Mouse (Mus musculus) mouse trophoblast stem cell (cell line): ENCODE data around the gene Megf6.

ENCODE experiments used
- in situ Hi-C, 2 experiments: fragments of 300-500 bp; cut with MseI, MboI; formaldehyde crosslinking; loops; 2 replicates in 1 of 2; 3 replicates in 1 of 2; pipeline ENCODE4 v1.15.1; 2025

Megf6 gene

DNA sequence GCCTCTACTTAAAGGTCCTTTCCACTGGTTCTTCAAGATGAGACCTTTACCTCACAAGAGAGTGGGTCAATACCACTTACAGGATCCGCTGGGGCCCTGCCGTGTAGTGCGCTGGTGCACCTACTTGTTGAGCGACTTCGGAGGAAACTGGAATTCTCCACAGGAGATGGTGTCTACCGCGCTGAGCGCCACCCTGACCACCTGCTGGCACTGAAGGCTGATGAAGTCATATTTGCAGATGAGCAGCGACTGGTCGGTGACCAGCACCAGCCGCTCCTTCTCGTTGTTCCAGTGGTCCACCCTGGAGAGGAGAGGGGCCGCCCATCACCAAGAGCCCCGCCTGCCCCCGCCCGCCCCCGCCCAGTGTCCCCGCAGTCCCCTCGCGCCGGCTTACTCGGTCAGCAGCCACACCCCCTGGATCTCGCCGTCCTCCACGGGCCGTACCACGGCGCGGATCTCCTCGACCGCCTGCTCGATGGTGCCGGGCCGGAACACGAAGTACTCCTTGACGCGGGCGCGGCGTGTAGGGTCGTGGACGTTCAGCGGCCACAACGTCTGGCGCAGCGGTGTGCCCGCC lies 10.5 kb upstream of the Megf6 start:
- in situ Hi-C loops = loop anchor here (10.0 kb wide), 2 partner anchors 95 to 115 kb away; no protein-coding TSS in a partner anchor

DNA sequence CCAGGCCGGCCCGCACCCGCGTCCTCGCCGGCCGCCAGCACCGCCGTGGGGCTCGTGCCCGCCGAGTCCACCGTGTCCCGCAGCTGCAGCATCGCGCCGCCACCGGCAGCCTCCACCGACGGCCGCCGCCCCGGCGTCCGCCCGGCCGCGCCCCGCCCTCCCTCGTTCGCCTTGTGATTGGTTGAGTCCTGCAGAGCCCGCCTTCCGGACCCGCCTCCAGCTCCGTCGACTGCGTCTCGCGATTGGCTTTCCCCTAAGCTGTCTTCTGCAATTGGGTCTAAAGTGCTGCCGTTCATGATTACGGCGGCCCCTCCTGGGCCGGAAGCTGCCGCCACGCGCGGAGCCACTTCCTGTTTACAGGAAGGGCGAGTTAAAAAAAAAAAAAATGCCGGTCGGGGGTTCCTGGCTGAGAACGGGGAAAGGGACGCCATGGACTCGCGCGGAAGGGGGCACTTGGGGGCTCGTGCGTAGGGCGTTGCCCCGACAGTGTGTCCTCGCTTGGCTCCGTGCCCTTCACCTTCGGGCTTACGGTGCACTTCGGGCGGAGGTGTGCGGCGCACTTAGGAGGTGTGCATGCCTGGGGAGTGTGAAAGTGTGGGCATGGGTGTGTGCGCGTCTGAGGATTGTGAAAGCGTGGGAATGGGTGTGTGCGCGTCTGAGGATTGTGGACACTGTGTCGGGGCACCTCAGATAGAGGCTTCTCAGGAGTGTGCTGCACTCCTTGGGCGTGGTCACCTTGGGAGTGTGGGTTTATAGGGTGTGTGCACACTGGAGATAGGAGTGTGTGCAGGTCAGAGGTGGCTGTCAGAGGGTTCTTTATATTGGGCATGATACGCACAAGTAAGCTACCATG lies 9.8 kb upstream of the Megf6 start, which contains the start of gene Tprgl:
Gene Tprgl, minus strand, starts transcription at position 129 of the 853 bp plus-strand sequence.
- in situ Hi-C loops = loop anchor here (10.0 kb wide), 1 partner anchor 114 kb away; no protein-coding TSS in a partner anchor

DNA sequence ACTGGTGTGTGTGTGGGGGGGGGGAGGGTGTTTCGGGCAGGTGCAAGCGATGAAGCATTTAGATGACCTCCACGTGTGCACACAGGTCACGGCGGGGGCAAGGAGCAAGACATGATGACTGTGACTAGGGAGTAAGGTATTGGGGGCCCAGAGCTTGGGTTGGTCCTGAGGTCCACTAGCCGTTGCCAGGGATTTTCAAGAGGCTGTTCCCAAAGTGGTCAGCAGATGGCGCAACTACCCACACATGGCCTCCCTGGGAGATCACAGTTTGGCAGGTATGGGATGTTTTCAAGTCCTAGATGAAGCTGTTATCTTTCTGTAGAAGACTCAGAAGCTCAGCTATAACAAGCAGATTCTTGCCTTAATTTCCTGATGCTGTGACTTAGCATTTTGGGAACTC lies 7.2 kb upstream of the Megf6 start:
- in situ Hi-C loops = loop anchor here (10.0 kb wide), 1 partner anchor 112 kb away; no protein-coding TSS in a partner anchor

DNA sequence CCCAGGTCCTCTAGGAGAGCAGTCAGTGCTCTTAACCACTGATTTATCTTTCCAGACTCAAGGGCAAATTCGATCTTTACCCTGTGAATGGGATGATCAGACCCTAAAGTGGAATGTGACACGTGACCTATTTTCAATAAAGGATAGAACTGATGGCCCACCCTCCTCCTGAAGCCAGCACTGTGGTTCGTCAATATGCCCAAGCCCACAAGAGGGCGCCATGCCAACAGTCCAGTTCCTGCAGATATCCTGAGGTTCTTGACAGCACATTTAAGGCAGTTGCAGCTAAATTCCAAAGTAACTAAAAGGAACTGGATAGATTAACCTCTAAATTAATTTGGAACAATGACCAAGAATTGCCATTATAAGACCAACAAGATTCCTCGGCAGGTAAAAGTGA lies 3.5 kb upstream of the Megf6 start:
- in situ Hi-C loops = loop anchor here (5.0 to 10.0 kb wide), 2 partner anchors 40 to 108 kb away; no protein-coding TSS in a partner anchor

DNA sequence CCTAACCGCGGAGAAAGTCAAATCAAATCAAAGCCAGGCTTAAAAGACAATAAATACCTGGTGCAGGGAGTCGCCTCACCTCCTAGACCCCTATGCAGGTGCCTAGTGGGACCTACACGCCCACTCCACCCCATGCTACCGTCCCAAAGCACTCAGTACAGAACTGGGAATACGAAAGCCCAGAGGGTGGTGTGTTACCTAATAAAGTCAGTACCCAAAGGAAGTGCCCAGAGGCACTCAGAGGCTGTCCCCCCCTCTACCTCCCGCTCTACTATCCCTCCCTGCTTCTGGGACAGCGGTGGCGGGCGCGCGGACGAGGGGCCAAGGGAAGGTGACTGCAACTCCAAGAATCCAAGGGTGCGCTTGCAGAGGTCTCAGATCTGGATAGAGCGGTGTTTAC lies 509 bp upstream of the Megf6 start:
- in situ Hi-C loops = no loop called here

DNA sequence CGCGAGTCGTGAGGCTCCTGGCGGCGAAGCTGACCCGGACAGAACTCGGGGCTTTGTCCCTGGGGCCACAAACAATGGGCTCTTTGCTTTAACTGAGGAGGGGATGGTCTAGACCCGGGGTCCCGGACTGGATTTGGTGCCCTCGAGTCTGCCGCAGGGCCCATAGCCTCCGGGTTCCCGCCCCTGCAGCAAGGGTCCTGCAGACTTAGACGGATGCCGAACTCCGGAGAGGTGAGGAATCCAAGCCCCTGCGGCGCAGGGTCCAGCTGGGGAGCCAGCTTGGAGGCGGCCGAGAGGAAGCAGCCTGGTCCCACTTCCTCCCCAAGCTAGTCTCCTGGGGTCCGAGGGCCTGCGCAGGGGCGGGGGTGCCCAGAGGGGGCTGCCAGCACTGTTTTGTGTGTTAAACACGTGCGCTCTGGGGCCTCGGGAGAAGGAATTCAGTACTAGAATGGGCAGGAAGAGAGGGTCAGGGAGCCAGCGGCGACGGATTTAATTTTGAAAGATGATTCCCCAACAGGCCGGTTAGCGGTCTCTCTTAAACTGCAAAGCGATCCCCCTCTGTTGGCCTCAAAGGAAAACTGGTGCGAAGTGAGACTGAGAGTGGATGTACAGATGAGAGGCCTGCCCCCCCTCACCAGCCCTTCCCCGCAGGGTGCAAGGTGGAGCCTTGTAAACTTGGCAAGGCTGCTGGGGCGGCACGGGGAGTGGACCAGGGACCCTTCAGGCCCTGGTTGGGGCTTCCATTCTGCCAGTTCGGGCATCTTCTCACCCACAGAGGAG lies 811 bp downstream of the Megf6 start:
- in situ Hi-C loops = no loop called here

- in situ Hi-C loops = no loop called here
Measured at GRCm38 (mm10) chr4:154171931-154172604, 1.5 kb downstream of the Megf6 start.

GRCm38 (mm10) chr4:154177257-154177656 lies 6.7 kb downstream of the Megf6 start:
- in situ Hi-C loops = no loop called here

- in situ Hi-C loops = no loop called here
Measured at GRCm38 (mm10) chr4:154181001-154181400, 10.5 kb downstream of the Megf6 start.

DNA sequence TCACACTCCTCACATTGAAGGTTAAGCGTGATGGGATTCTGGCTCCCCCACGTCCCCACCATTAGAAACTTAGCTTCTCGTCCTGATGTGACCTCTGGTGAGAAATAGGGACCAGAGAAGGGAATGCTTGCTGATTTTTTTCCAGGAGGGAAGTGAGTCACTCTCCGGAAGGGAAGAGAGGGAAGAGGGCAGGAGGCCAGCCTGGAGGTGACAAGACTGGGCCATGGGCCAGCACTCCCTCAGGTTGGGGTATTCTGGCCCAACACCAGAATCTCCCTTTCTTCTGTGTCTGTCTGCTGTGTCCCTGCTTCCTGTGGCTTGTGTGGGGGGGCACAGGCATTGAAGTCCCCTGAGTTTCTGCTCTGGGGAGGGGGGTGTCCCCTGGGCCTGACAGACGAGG lies 13.0 kb downstream of the Megf6 start:
- in situ Hi-C loops = no loop called here

DNA sequence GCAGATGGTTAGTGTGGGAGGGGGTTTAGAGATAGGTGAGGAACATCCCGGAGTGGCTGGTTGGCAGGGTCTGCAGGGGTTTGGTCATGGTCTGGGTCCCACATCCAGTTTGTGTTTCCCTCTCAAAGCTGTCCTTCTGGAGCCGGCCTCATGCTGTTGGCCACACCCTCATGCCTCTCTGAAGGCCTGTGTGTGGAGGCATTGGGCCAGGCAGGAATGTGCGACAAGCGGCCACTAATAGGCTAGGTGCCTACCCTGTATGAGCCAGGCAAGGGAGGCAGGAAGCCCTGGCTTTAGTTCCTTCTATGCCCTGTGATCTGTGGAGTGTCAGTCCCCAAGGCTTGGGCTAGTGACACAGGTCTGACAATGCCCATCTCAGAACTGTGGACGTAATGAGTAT lies 14.5 kb downstream of the Megf6 start:
- in situ Hi-C loops = no loop called here

DNA sequence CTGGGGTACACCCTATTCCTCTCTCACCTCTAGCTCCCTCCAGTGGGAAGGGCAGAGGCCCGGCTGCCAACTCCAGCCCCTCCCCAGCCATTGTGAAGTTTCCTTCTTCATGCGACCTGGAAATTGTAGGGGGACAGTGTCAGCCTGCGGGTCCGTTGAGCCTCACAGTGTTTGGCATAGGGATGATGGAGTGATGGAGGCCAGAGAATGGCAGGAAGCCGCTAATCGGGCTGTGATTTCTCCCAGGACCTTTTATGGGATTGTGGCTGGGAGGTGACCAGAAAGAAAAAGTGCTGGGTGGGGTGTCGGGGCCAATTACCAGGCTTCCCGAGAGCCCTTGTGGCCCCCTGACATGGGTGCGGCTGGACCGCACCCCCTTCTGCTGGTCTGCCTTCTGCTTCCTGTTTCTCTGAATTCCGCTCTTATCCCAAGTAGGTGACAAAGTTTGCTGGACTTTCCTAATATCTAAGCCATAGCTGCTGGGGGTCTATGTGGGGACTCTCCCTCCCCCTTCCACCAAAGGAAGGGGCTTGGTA lies 15.5 kb downstream of the Megf6 start:
- in situ Hi-C loops = no loop called here

GRCm38 (mm10) chr4:154188948-154189347 lies 18.4 kb downstream of the Megf6 start:
- in situ Hi-C loops = no loop called here

DNA sequence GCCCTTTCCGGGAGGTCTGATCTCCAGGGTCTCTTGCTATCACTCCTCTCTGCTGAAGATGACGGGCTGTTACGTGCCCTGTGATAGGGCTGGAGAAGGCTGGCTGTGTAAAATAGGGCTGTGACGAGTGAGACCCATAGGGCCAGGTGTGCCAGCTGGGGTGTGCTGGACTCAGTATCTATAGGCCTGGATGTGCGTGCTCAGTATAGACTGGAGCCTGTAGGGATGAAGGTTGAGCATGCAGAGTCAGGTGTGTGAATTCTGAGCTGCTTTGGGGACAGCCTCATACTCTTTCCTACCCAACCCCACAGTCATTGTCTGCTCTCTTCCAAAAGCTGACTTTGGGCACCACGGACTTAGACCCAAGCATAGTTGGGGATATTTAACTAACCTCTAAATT lies 27.4 kb downstream of the Megf6 start:
- in situ Hi-C loops = no loop called here

DNA sequence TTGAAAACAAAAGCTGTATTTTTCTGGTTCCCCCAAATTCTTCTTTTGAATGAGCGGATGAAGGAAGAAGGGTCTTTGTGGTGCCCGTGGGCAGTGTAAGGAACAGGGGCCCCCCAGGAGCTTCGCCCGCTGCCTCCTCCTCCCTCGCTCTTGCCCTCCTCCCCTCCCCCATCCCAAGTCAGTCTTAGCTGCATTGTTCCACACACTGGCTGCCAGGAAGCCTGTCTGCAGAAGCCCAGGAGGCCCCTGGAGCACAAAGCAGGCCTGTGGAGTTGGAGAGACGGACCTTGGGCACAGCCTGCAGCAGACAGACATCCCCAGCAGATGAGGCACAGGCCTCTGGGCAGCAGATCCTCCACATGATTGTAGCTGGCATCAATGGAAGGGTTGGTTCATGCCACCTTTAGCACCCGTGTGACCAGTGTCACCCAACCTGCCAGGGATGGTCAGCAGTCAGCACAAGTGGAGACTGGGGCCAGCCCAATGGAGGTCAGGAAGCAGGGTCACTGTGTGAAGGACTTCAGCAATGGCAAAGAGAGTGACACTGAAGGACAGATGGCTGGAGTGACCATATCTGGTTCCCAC lies 27.9 kb downstream of the Megf6 start:
- in situ Hi-C loops = no loop called here

- in situ Hi-C loops = no loop called here
Measured at GRCm38 (mm10) chr4:154201511-154201910, 31.0 kb downstream of the Megf6 start.

DNA sequence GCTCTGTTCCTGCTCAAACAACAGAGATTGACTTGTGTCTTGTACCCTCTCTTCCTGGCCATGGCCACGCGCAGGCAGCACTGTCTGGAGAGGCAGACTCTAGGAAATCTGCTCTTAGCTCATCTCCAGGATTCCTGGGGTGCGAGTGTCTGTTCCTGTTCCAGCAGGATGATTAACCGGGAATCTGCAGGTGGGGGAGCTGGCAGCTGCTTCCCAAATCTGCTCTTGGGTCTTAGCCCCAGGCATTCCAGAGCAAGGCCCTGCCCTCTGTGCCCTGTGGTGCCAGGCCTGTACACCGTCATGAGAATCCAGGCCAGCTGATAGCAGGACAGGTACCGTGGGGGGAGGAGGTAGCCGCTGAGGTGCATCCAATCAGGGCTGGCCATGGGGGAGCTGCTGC lies 34.0 kb downstream of the Megf6 start:
- in situ Hi-C loops = no loop called here

DNA sequence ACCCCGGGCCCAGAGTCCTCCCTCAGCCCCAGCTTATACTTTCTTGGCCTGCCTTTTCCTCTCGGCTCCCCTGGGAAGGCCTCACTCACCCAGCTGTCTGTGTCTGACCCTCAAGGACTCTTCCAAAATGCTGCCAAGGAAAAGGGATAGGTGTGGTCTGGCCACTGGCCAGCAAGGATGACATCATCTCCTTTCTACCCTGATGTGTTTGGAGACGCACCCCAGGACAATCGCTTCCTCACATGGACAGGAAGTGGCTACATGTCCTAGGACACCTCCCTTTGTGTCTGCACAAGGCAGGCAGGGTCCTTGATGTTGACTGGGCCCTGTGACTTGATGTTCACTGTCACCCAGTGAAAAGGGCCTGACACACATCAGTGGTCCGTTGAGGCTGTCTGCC lies 34.9 kb downstream of the Megf6 start:
- in situ Hi-C loops = loop anchor here (5.0 kb wide), 1 partner anchor 38 kb away; no protein-coding TSS in a partner anchor

- in situ Hi-C loops = loop anchor here (5.0 kb wide), 1 partner anchor 40 kb away; no protein-coding TSS in a partner anchor
Measured at GRCm38 (mm10) chr4:154207261-154207660, 36.7 kb downstream of the Megf6 start.

DNA sequence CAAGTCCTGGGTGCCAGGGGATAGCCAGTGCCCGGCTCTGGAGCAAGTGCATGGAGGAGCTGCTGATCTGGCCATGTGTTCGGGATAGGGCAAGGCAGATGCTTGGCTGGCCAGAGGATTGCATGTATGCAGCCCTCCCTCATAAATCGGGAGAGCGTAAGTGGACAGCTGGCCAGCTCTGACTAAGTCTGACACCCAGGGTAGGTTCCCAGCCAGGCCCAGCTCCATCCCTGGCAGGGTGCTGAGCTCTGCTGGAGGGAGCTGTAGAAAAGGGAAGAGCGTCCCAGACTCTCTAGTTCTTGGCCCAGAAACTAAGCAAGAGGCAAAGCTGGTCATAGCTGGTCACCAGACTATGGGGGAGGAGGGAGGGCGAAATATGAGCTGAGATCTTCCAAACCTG lies 38.5 kb downstream of the Megf6 start:
- in situ Hi-C loops = loop anchor here (5.0 kb wide), 1 partner anchor 42 kb away; no protein-coding TSS in a partner anchor

- in situ Hi-C loops = loop anchor here (5.0 kb wide), 1 partner anchor 43 kb away; no protein-coding TSS in a partner anchor
Measured at GRCm38 (mm10) chr4:154209825-154210224, 39.3 kb downstream of the Megf6 start.
